Mouse (Mus musculus) heart, postnatal 4 days (tissue): Measurements from ENCODE around the gene Gm37240. TPM values are rescaled to one million over a fixed set of nuclear protein-coding genes. Genes with fewer than 3 reads are reported as not detected.

Experiments used
- DNase-seq: peaks from one replicate; pipeline ENCODE4 v3.0.0; 2021
- total RNA-seq, 2 experiments: library from RNA; stranded (reverse); gene quantifications; 2 replicates each; pipeline ENCODE4 v1.2.3; 2021

Gm37240 gene
- total RNA-seq, 2 experiments from 2014 or later: 19.6 to 20.6 TPM

GRCm38 (mm10) chr3:85012889-85013288 lies 874.4 kb downstream of the Gm37240 start:
- DNase-seq: no peak

GRCm38 (mm10) chr3:85005257-85005656 lies 882.1 kb downstream of the Gm37240 start:
- DNase-seq: no peak

GRCm38 (mm10) chr3:84988880-84989279 lies 898.4 kb downstream of the Gm37240 start:
- DNase-seq: no peak

- no peak for DNase-seq
These were observed 902.1 kb downstream of the Gm37240 start for GRCm38 (mm10) chr3:84985121-84985625.

GRCm38 (mm10) chr3:84982688-84983087 lies 904.6 kb downstream of the Gm37240 start:
- DNase-seq: no peak

- DNase-seq: no peak
These were observed 907.2 kb downstream of the Gm37240 start for GRCm38 (mm10) chr3:84980158-84980557.

- DNase-seq: no peak
These were observed 908.6 kb downstream of the Gm37240 start for GRCm38 (mm10) chr3:84978676-84979075.

- no peak for DNase-seq
These were observed 913.1 kb downstream of the Gm37240 start for GRCm38 (mm10) chr3:84974193-84974592.

GRCm38 (mm10) chr3:84972881-84973280 lies 914.4 kb downstream of the Gm37240 start:
- no peak for DNase-seq

- DNase-seq: no peak
These were observed 915.8 kb downstream of the Gm37240 start for GRCm38 (mm10) chr3:84971561-84971960.

- DNase-seq: no peak
These were observed 920.0 kb downstream of the Gm37240 start for GRCm38 (mm10) chr3:84967364-84967763.

- DNase-seq: no peak
These were observed 922.2 kb downstream of the Gm37240 start for GRCm38 (mm10) chr3:84965156-84965555.

- DNase-seq: no peak
These were observed 931.5 kb downstream of the Gm37240 start for GRCm38 (mm10) chr3:84955857-84956256.

- DNase-seq: no peak
These were observed 932.1 kb downstream of the Gm37240 start for GRCm38 (mm10) chr3:84955011-84955775.

- no peak for DNase-seq
These were observed 934.6 kb downstream of the Gm37240 start for GRCm38 (mm10) chr3:84952585-84953187.

- DNase-seq: peak; percentile 39
These were observed 935.2 kb downstream of the Gm37240 start for GRCm38 (mm10) chr3:84952135-84952534.

GRCm38 (mm10) chr3:84951698-84952097 lies 935.6 kb downstream of the Gm37240 start:
- no peak for DNase-seq

- DNase-seq: no peak
These were observed 937.9 kb downstream of the Gm37240 start for GRCm38 (mm10) chr3:84949387-84949786.

- no peak for DNase-seq
These were observed 940.9 kb downstream of the Gm37240 start for GRCm38 (mm10) chr3:84946381-84946780.

GRCm38 (mm10) chr3:84944933-84945332 lies 942.4 kb downstream of the Gm37240 start:
- no peak for DNase-seq

- no peak for DNase-seq
These were observed 949.7 kb downstream of the Gm37240 start for GRCm38 (mm10) chr3:84937360-84938355.

GRCm38 (mm10) chr3:84936956-84937355 lies 950.4 kb downstream of the Gm37240 start:
- DNase-seq: no peak

- no peak for DNase-seq
These were observed 951.1 kb downstream of the Gm37240 start for GRCm38 (mm10) chr3:84936252-84936651.
